Mouse (Mus musculus) hindbrain, embryonic 11.5 days (tissue): ENCODE measurements around the gene Hpd. TPM values are rescaled to one million over a fixed set of nuclear protein-coding genes. Genes with fewer than 3 reads are reported as not detected.
"Not testable (repeated sequence)": the region's sequence is repeated elsewhere in the genome, so short reads cannot be mapped to it uniquely, and the experiment has no call there.

Experiments used
- ATAC-seq: fragments of 200-750 bp; cut with Nextera tagmentation; 2 replicates; pipeline ENCODE4 v1.8.0; 2017; ENCODE audit warnings: mild to moderate bottlenecking, moderate TSS enrichment, moderate library complexity; ENCODE audit not compliant: low FRiP score
- DNase-seq: peaks from one replicate; pipeline ENCODE4 v3.0.0-alpha.2; 2015; ENCODE audit warnings: low spot score
- H3K27ac ChIP-seq: fragments of 300-500 bp; sonication (generic); 2 replicates; pipeline ENCODE4 v1.5.1; 2014; ENCODE audit warnings: mild to moderate bottlenecking, low read depth, low read length
- H3K27me3 ChIP-seq: fragments of 300-500 bp; sonication (generic); 2 replicates; pipeline ENCODE4 v1.6.1; 2014; ENCODE audit warnings: mild to moderate bottlenecking, low read length, moderate library complexity, mixed read lengths; ENCODE audit not compliant: control insufficient read depth, insufficient read depth
- H3K36me3 ChIP-seq: fragments of 300-500 bp; sonication (generic); 2 replicates; pipeline ENCODE4 v1.6.1; 2014; ENCODE audit warnings: mild to moderate bottlenecking, low read length, moderate library complexity, mixed read lengths; ENCODE audit not compliant: control insufficient read depth, insufficient read depth
- H3K4me1 ChIP-seq: fragments of 300-500 bp; sonication (generic); replicated peaks from 2 replicates; pipeline ENCODE4 v1.6.1; 2014; ENCODE audit warnings: low read length, mixed read lengths; ENCODE audit not compliant: control insufficient read depth, insufficient read depth
- H3K4me2 ChIP-seq: fragments of 300-500 bp; sonication (generic); replicated peaks from 2 replicates; pipeline ENCODE4 v1.6.1; 2014; ENCODE audit warnings: mild to moderate bottlenecking, low read depth, low read length
- H3K4me3 ChIP-seq: fragments of 300-500 bp; sonication (generic); 2 replicates; pipeline ENCODE4 v1.5.1; 2014; ENCODE audit warnings: low read depth, low read length
- H3K9ac ChIP-seq: fragments of 300-500 bp; sonication (generic); 2 replicates; pipeline ENCODE4 v1.6.1; 2014; ENCODE audit warnings: low read depth, low read length
- H3K9me3 ChIP-seq: fragments of 300-500 bp; sonication (generic); 2 replicates; pipeline ENCODE4 v1.6.1; 2016; ENCODE audit warnings: low read length; ENCODE audit not compliant: control insufficient read depth
- WGBS: fragments of 180-500 bp; shearing (Covaris S2); extraction: QIAGEN DNeasy Blood & Tissue Kit; methylation state at CpG from one replicate; pipeline ENCODE4 v1.1.7; 2014; 5-methylcytosine and 5-hydroxymethylcytosine counted together
- polyA plus RNA-seq: library from polyadenylated mRNA; unstranded; fragments of >200 nt; fragmentation: Nextera tagmentation; extraction: Ambion mirVana; gene quantifications from 2 replicates; pipeline ENCODE4 v1.2.1, GENCODE M21; 2014

Hpd gene
- not detected in 2 replicates for polyA plus RNA-seq

- ATAC-seq, result no peak
Observed at GRCm38 (mm10) chr5:123182651-123183050, at the start of gene Hpd. Gene Hpd (minus strand): TSS chr5:123182727.

GRCm38 (mm10) chr5:123232180-123232579, 49.7 kb upstream of the Hpd start:
- Histone ChIP-seq H3K9me3 (no peaks in the 10 kb centered on the region), H3K27me3 (no peaks in the 10 kb centered on the region), H3K4me2 (no peak overlapping the region), H3K4me3 (no peak overlapping the region), H3K36me3 (no peaks in the 10 kb centered on the region), H3K27ac (no peak overlapping the region), H3K4me1 (no peaks in the 10 kb centered on the region), H3K9ac (no peak overlapping the region)
- ATAC-seq (no peak), DNase-seq (no peak)
- WGBS, result 93% methylated on average over 2 of the region's 2 CpGs

More at GRCm38 (mm10) chr5:123182651-123183050, at the start of gene Hpd:
- Histone ChIP-seq H3K9ac (no peak within 1 kb of the TSS), H3K27ac (no peak within 1 kb of the TSS), H3K9me3 (no peaks in the 10 kb centered on the region), H3K4me2 (no peak within 1 kb of the TSS), H3K27me3 (no peaks in the 10 kb centered on the region), H3K36me3 (no peaks in the 10 kb centered on the region), H3K4me1 (no peaks in the 10 kb centered on the region), H3K4me3 (no peak within 1 kb of the TSS)
- DNase-seq, result no peak
- 89% methylated on average over 10 of the region's 10 CpGs for WGBS

GRCm38 (mm10) chr5:123229296-123229695, 46.8 kb upstream of the Hpd start:
- Histone ChIP-seq H3K36me3 (no peaks in the 10 kb centered on the region), H3K9me3 (no peaks in the 10 kb centered on the region), H3K4me3 (no peak overlapping the region), H3K9ac (no peak overlapping the region), H3K4me2 (no peak overlapping the region), H3K4me1 (no peaks in the 10 kb centered on the region), H3K27ac (no peak overlapping the region), H3K27me3 (no peaks in the 10 kb centered on the region)
- DNase-seq (no peak), ATAC-seq (no peak)
- 89% methylated on average over 6 of the region's 6 CpGs for WGBS

- H3K4me1 ChIP-seq, result no peaks in the 10 kb centered on the region
- ATAC-seq, result no peak
- no peaks in the 10 kb centered on the region for H3K36me3 ChIP-seq
- H3K27ac ChIP-seq, result no peak overlapping the region
- H3K27me3 ChIP-seq, result no peaks in the 10 kb centered on the region
- peak overlapping the region; percentile 67 for H3K4me3 ChIP-seq
- peak overlapping the region; percentile 80 for H3K9ac ChIP-seq
- H3K4me2 ChIP-seq, result peak overlapping the region; percentile 48
- WGBS, result 9% methylated on average over 15 of the region's 15 CpGs
- DNase-seq, result no peak
- no peaks in the 10 kb centered on the region for H3K9me3 ChIP-seq
Observed at GRCm38 (mm10) chr5:123228524-123228922, 46.0 kb upstream of the Hpd start.

GRCm38 (mm10) chr5:123227762-123228523, 45.4 kb upstream of the Hpd start:
- no peaks in the 10 kb centered on the region for H3K4me1 ChIP-seq
- H3K27ac ChIP-seq, result no peak overlapping the region
- DNase-seq (peak; percentile 96), ATAC-seq (peak; percentile 85)
- H3K9ac ChIP-seq, result peak overlapping the region; percentile 80
- H3K4me3 ChIP-seq, result peak overlapping the region; percentile 67
- WGBS, result 2% methylated on average over 42 of the region's 42 CpGs
- H3K4me2 ChIP-seq, result peak overlapping the region; percentile 48
- no peaks in the 10 kb centered on the region for H3K27me3 ChIP-seq
- H3K9me3 ChIP-seq, result no peaks in the 10 kb centered on the region
- no peaks in the 10 kb centered on the region for H3K36me3 ChIP-seq

GRCm38 (mm10) chr5:123226851-123227250, 44.3 kb upstream of the Hpd start:
- DNase-seq (no peak), ATAC-seq (no peak)
- no peaks in the 10 kb centered on the region for H3K27me3 ChIP-seq
- H3K4me1 ChIP-seq, result no peaks in the 10 kb centered on the region
- H3K4me3 ChIP-seq, result no peak overlapping the region
- no peak overlapping the region for H3K27ac ChIP-seq
- WGBS, result 93% methylated on average over 7 of the region's 7 CpGs
- no peak overlapping the region for H3K4me2 ChIP-seq
- no peaks in the 10 kb centered on the region for H3K36me3 ChIP-seq
- no peak overlapping the region for H3K9ac ChIP-seq
- no peaks in the 10 kb centered on the region for H3K9me3 ChIP-seq

GRCm38 (mm10) chr5:123223861-123224260, 41.3 kb upstream of the Hpd start:
- H3K27ac ChIP-seq, H3K9me3 ChIP-seq, H3K9ac ChIP-seq, H3K4me1 ChIP-seq, DNase-seq, H3K27me3 ChIP-seq, H3K4me3 ChIP-seq, H3K4me2 ChIP-seq, ATAC-seq, H3K36me3 ChIP-seq: not testable (repeated sequence)
- WGBS, result 53% methylated on average over 6 of the region's 6 CpGs

- DNase-seq (no peak), ATAC-seq (no peak)
- Histone ChIP-seq H3K36me3 (no peaks in the 10 kb centered on the region), H3K4me1 (no peaks in the 10 kb centered on the region), H3K27me3 (no peaks in the 10 kb centered on the region), H3K9me3 (no peaks in the 10 kb centered on the region), H3K4me2 (no peak overlapping the region), H3K9ac (no peak overlapping the region), H3K27ac (no peak overlapping the region), H3K4me3 (no peak overlapping the region)
- whole genome bisulfite sequencing, result 92% methylated on average over 4 of the region's 4 CpGs
Observed at GRCm38 (mm10) chr5:123223051-123223410, 40.5 kb upstream of the Hpd start.

- not testable (repeated sequence) for H3K4me3 ChIP-seq, H3K9me3 ChIP-seq
- 83% methylated on average over 2 of the region's 5 CpGs for WGBS
Observed at GRCm38 (mm10) chr5:123222346-123223050, 40.0 kb upstream of the Hpd start.

More at GRCm38 (mm10) chr5:123222346-123223050, 40.0 kb upstream of the Hpd start:
- H3K27me3 ChIP-seq, H3K4me1 ChIP-seq, H3K27ac ChIP-seq, H3K9ac ChIP-seq, H3K4me2 ChIP-seq, ATAC-seq, DNase-seq, H3K36me3 ChIP-seq: not testable (repeated sequence)
